Mouse (Mus musculus): ENCODE data around the gene Cep170. TPM values are rescaled to one million over a fixed set of nuclear protein-coding genes. Genes with fewer than 3 reads are reported as not detected.
A peak's percentile ranks its signal among the peaks of the same experiment; 100 is the strongest.

The Cep170 gene
- polyA plus RNA-seq, 1 experiment from 2014 or later = 91.0 TPM

DNA sequence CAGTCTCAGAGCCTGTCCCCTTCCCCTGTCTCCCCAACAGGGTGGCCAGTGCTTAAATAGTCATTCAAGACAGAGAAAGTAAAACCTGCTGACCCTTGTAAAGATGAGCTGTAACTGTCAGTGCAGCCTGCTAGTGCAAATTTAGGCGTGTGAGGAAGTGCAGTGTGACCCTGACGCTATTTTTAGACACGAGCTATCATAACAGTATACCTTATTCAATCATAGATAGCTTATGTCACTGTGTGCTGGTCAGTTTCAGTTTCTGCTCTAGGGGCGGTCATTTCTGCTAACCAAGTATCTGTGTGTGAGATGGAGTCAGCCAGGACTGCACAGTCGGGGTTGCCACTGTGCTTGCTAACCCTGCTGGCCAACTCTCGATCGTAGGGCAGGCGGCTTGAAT, 10.0 kb upstream of the Cep170 start:
- Histone ChIP-seq H3K4me1 (no peaks in the 10 kb centered on the region), H3K9ac (replicated peaks) (no peak overlapping the region), H3K4me2 (no peak overlapping the region), H3K27me3 (replicated peaks) (no peaks in the 10 kb centered on the region), H3K27ac (replicated peaks) (no peak overlapping the region), H3K4me3 (replicated peaks) (no peak overlapping the region), H3K9me3 (replicated peaks) (no peaks in the 10 kb centered on the region), H3K36me3 (no peaks in the 10 kb centered on the region)
- ATAC-seq (ENCODE audit: low FRiP score) = no peak
- WGBS = 89% methylated on average over 8 of the region's 8 CpGs

DNA sequence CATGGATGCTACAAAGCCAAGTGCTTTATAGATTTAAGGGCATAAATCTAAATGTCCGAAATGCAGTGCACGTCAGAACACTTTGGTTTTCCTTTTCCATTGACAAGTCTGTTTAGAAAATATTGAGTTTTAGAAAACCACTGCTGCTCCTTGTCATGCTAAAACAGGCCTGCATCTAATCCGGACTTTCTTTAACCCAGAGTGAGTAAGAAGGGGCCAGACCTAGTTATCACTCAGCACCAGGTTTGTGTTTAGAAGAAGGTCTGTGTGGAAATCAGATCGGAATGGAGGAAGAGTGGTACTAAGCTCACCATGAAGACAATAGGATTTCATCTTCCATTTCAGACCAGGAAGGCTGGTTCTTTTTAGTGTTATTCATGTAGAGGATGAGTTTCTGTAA, 9.1 kb upstream of the Cep170 start:
- no peaks in the 10 kb centered on the region for H3K36me3 ChIP-seq
- no peak overlapping the region for H3K27ac ChIP-seq (replicated peaks)
- no peaks in the 10 kb centered on the region for H3K9me3 ChIP-seq (replicated peaks)
- no peaks in the 10 kb centered on the region for H3K27me3 ChIP-seq (replicated peaks)
- H3K4me3 ChIP-seq (replicated peaks) = no peak overlapping the region
- no peaks in the 10 kb centered on the region for H3K4me1 ChIP-seq
- 80% methylated on average over 4 of the region's 4 CpGs for WGBS
- ATAC-seq (ENCODE audit: low FRiP score) = no peak
- no peak overlapping the region for H3K4me2 ChIP-seq
- H3K9ac ChIP-seq (replicated peaks) = no peak overlapping the region

DNA sequence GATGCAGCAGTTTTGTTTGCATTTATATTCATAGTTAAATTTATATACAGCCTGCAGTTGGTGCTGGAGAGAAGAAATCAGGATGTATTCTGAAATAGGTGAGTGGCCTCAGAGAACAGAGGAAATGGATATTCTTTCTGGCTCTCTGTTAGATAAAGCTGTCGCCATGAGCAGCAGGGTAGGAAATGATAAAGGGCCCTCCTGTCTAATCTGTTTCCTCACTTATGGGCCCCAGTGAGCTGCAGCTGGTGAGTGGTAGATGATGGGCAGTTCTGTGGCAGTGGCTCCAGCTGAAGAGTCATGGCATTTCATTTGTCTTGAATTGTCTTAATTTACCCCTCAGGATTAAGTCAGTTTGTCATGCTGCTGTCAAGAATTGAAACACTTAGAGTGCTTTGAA, 8.1 kb upstream of the Cep170 start:
- no peaks in the 10 kb centered on the region for H3K36me3 ChIP-seq
- no peak overlapping the region for H3K9ac ChIP-seq (replicated peaks)
- H3K4me1 ChIP-seq = no peaks in the 10 kb centered on the region
- WGBS = 29% methylated on average over 1 of the region's 1 CpGs
- no peak overlapping the region for H3K4me2 ChIP-seq
- H3K27me3 ChIP-seq (replicated peaks) = no peaks in the 10 kb centered on the region
- no peak overlapping the region for H3K27ac ChIP-seq (replicated peaks)
- H3K4me3 ChIP-seq (replicated peaks) = no peak overlapping the region
- no peaks in the 10 kb centered on the region for H3K9me3 ChIP-seq (replicated peaks)
- no peak for ATAC-seq (ENCODE audit: low FRiP score)

DNA sequence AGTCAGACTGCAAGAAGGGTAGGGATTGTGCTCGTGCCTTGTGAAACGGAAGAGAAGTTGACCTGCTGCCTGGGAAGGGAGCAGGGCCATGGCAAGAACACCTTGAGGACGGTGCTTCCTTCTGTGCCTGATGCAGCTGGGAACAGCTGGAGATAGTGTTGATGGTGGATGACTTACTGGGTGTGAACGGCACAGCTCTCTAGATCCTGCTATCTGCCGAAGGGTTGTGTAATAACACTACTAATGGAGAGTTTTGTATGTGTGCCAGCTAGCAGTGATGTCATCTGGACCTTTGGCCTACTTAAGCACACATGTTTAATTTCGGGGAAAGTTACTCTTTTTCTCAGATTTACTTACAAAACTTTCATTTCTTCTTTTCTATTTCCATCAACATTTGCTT, 4.9 kb upstream of the Cep170 start:
- no peak for ATAC-seq (ENCODE audit: low FRiP score)
- Histone ChIP-seq H3K27me3 (replicated peaks) (no peaks in the 10 kb centered on the region), H3K27ac (replicated peaks) (no peak overlapping the region), H3K4me1 (peaks cover 3% of the 10 kb centered on the region; the same call in 1 of the 2 replicates), H3K36me3 (no peaks in the 10 kb centered on the region), H3K4me2 (no peak overlapping the region), H3K9ac (replicated peaks) (no peak overlapping the region), H3K4me3 (replicated peaks) (no peak overlapping the region), H3K9me3 (replicated peaks) (no peaks in the 10 kb centered on the region)
- 82% methylated on average over 6 of the region's 6 CpGs for WGBS

DNA sequence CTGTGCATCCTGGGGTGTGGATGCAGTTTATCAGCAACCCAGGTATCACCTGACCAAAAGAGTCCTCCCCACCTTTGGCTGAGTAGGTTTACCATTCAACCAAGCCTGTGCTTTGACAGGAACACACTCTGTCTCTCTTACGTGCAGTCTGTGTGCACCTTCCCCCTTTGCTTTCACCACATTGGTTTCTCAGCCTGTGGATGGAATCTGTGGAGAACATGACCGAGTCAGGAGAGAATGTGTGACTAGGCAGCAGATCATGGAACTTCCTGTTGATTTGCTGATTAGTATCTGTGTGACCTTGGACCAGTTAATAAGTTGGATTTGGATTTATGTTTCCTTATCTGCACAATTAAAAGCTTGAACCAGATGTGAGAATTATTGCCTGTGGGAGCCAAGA, 4.3 kb upstream of the Cep170 start:
- Histone ChIP-seq H3K4me3 (replicated peaks) (no peak overlapping the region), H3K36me3 (no peaks in the 10 kb centered on the region), H3K4me2 (no peak overlapping the region), H3K9me3 (replicated peaks) (no peaks in the 10 kb centered on the region), H3K9ac (replicated peaks) (no peak overlapping the region), H3K27ac (replicated peaks) (no peak overlapping the region), H3K27me3 (replicated peaks) (no peaks in the 10 kb centered on the region), H3K4me1 (peaks cover 3% of the 10 kb centered on the region; the same call in 1 of the 2 replicates)
- 87% methylated on average over 2 of the region's 2 CpGs for WGBS
- ATAC-seq (ENCODE audit: low FRiP score) = no peak

DNA sequence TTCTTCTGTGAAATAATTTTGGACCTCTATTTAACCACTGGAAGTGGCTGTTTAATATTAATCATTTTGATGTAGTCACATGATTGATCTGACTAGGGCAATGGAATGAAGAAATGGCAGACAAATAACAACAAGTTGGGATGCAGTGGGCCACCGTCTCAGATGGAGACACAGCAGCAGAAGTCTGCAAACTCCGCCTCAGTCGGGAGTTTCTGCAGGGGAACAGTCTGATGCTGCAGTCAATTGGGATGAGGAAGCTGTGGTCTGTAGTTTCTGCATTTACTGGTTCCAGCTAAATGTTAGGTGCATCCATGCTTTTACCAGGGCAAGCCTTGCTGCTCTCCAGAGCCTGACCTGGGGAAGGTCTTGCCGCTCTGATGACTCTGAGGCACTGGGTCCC, 2.9 kb upstream of the Cep170 start:
- Histone ChIP-seq H3K27ac (replicated peaks) (no peak overlapping the region), H3K4me3 (replicated peaks) (no peak overlapping the region), H3K27me3 (replicated peaks) (no peaks in the 10 kb centered on the region), H3K9ac (replicated peaks) (no peak overlapping the region), H3K4me2 (no peak overlapping the region), H3K36me3 (no peaks in the 10 kb centered on the region), H3K9me3 (replicated peaks) (no peaks in the 10 kb centered on the region), H3K4me1 (peaks cover 8% of the 10 kb centered on the region)
- no peak for ATAC-seq (ENCODE audit: low FRiP score)
- WGBS = 87% methylated on average over 4 of the region's 4 CpGs

DNA sequence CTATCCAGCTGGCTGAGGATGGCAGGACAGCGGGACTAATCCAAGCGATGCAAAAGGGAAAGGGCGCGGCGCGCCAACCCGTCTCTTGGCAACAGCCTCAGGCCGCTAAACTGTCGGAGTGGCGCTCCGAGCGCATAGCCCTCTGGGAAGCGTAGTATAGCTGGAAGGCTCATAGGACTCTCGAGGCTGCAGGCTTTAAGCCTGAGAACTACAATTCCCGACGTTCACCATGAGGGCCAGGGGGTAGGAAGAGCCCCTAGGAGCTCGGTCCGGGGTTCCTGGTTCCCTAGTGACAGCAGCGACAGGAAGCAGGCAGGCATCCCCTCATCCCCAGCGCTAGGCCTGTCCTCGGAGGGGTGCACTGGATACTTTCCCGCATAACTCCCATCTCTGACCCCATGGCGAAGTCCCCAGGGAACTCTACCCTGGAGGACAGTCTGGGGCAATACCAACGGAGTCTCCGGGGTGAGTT, 760 bp upstream of the Cep170 start, which contains the start of gene Sdccag8:
Gene Sdccag8 (plus strand): TSS at position 70 of the 472 bp plus-strand sequence.
- WGBS = under 1% methylated on average over 25 of the region's 25 CpGs
- Histone ChIP-seq H3K27me3 (replicated peaks) (no peaks in the 10 kb centered on the region), H3K4me2 (peak within 1 kb of the TSS; percentile 69), H3K36me3 (no peaks in the 10 kb centered on the region), H3K27ac (replicated peaks) (peak within 1 kb of the TSS; percentile 100), H3K9ac (replicated peaks) (peak within 1 kb of the TSS; percentile 97), H3K4me1 (peaks cover 22% of the 10 kb centered on the region), H3K4me3 (replicated peaks) (peak within 1 kb of the TSS; percentile 89), H3K9me3 (replicated peaks) (no peaks in the 10 kb centered on the region)
- ATAC-seq (ENCODE audit: low FRiP score) = peak; percentile 94

DNA sequence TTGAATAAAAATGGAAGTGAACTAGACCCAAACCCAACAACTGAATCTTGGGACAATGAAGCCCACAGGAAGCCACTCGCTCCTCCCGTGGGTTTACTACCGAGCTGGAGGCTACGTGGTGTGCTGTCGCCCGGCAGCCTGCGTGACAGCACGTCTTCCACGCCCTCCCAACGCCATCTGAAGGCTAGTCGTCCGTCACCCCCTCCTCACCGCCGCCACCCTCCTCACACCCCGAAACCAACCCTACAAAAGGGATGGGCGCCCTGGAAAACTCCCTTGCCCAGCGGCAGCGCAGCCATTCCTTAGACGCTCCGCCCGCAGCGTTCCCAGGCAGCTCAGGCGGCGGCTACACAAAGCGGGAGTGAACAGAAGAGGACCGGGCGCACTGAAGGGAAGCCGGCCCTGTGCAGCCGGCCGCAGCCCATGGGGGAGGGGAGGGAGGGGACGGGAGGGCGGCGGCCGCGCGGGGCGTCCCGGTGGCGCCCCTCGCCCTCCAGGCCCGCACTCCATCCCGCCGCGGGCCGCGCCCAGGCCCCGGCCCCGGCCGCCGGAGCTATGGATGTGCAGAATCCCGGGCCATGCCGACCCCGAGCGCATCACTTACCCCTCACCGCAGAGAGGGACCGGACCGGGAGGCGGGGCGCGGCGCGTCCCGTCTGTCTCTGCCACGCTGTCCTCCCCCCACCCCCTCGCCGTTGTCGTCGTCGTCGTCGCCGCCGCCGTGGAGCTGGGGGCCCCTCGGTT, 403 bp downstream of the Cep170 start:
- Histone ChIP-seq H3K27ac (replicated peaks) (peak overlapping the region; percentile 100), H3K9me3 (replicated peaks) (no peaks in the 10 kb centered on the region), H3K9ac (replicated peaks) (peak overlapping the region; percentile 97), H3K4me1 (peaks cover 32% of the 10 kb centered on the region), H3K27me3 (replicated peaks) (no peaks in the 10 kb centered on the region), H3K36me3 (no peaks in the 10 kb centered on the region), H3K4me2 (peak overlapping the region; percentile 69), H3K4me3 (replicated peaks) (peak overlapping the region; percentile 89)
- 0% methylated on average over 48 of the region's 75 CpGs for WGBS
- ATAC-seq (ENCODE audit: low FRiP score) = peak; percentile 62

DNA sequence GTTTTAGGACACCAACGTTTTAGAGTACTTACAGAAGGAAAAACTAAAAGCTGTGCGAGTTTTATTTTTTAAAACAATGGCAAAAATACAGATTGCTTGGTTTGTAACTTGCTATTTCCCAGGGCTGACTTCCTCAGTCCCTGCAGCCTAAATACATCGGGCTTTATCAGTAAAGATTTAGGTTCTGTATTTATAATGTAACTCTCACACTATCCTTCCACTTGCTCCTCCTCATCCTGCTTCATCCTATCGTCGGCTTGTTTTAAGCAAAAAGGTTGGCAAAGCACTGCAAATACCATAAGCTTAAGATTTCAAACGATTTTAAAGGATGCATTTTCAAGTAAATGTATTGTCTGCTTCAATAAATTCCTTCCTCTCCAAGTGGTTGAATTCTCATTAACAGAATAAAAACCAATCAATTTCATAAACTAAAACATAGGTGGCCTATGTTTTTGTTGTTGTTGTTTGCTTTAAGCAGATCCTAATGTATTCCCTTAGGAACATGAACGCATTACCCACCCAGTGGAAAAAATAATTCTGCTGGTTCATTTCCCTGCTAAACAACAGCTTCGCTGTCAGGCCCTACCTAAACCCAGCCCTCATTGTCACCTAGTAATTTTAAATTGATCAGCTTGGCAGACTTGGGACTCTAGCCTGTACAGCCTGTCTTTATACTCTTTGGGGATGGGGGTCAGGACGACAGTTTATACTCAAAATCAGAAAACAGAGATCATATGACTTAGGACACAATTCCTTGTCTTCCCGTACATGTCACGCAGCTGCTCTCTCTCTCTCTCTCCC, 1.2 kb downstream of the Cep170 start:
- H3K27ac ChIP-seq (replicated peaks) = peak overlapping the region; percentile 100
- no peaks in the 10 kb centered on the region for H3K9me3 ChIP-seq (replicated peaks)
- H3K36me3 ChIP-seq = no peaks in the 10 kb centered on the region
- no peak for ATAC-seq (ENCODE audit: low FRiP score)
- H3K27me3 ChIP-seq (replicated peaks) = no peaks in the 10 kb centered on the region
- H3K4me1 ChIP-seq = peaks cover 32% of the 10 kb centered on the region
- WGBS = 13% methylated on average over 11 of the region's 11 CpGs
- H3K9ac ChIP-seq (replicated peaks) = peak overlapping the region; percentile 97
- H3K4me3 ChIP-seq (replicated peaks) = peak overlapping the region; percentile 89
- peak overlapping the region; percentile 69 for H3K4me2 ChIP-seq

DNA sequence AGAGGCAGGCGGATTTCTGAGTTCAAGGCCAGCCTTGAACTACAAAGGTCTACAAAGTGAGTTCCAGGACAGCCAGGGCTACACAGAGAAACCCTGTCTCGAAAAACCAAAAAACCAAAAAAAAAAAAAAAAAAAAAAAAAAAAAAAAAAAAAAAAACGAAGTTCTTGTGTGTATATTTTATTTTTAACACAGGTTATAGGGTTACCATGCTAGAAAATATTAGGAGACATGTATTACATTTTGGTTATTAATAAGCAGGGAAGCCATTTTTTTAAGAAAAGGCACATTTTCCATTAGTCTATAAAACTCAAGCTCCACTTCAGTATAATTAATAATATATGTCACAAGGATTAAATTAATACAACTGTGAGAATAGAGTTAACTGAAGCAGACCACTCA, 2.0 kb downstream of the Cep170 start:
- peak overlapping the region; percentile 89 for H3K4me3 ChIP-seq (replicated peaks)
- WGBS = 88% methylated on average over 3 of the region's 3 CpGs
- peak overlapping the region; percentile 97 for H3K9ac ChIP-seq (replicated peaks)
- no peak overlapping the region for H3K27ac ChIP-seq (replicated peaks)
- H3K4me2 ChIP-seq = peak overlapping the region; percentile 69
- no peaks in the 10 kb centered on the region for H3K9me3 ChIP-seq (replicated peaks)
- peaks cover 33% of the 10 kb centered on the region for H3K4me1 ChIP-seq
- ATAC-seq (ENCODE audit: low FRiP score) = no peak
- no peaks in the 10 kb centered on the region for H3K36me3 ChIP-seq
- H3K27me3 ChIP-seq (replicated peaks) = no peaks in the 10 kb centered on the region

DNA sequence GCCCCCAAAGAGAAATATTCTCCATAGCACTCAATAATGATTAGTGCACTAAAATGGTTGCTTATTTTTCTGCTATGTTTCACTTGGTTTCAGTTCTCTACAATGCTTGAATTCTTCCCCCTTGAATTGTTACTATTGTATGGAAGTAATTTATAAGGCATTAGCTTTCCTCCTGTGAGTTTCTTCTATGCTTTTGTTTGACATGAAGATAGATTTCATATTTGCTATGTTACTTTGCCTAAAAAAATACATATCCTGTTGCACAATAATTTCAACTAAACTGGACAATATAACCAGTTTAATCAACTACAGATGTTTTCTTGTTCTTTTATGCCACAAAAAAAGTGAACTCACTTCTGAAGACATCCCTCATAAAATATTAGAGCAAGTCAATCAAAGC, 3.7 kb downstream of the Cep170 start:
- no peak overlapping the region for H3K4me2 ChIP-seq
- H3K9ac ChIP-seq (replicated peaks) = no peak overlapping the region
- ATAC-seq (ENCODE audit: low FRiP score) = no peak
- H3K9me3 ChIP-seq (replicated peaks) = no peaks in the 10 kb centered on the region
- no peaks in the 10 kb centered on the region for H3K27me3 ChIP-seq (replicated peaks)
- no peaks in the 10 kb centered on the region for H3K36me3 ChIP-seq
- peaks cover 39% of the 10 kb centered on the region for H3K4me1 ChIP-seq
- H3K27ac ChIP-seq (replicated peaks) = no peak overlapping the region
- no peak overlapping the region for H3K4me3 ChIP-seq (replicated peaks)
